Mouse (Mus musculus): ENCODE measurements around the gene Fhit. TPM values are rescaled to one million over a fixed set of nuclear protein-coding genes. Genes with fewer than 3 reads are reported as not detected.

Fhit gene
- polyA plus RNA-seq, 1 experiment, result 3.7 TPM

GRCm38 (mm10) chr14:10658219-10658618, 503.6 kb downstream of the Fhit start:
- H3K27ac ChIP-seq (ENCODE audit: insufficient read depth, low read depth, low read length), result peak overlapping the region; percentile 64
- WGBS, result 27% methylated on average over 1 of the region's 1 CpGs
- TF ChIP-seq POLR2A (IDR thresholded peaks at IDR 0.05; ENCODE audit: low read depth, low read length), result no peak
- TF ChIP-seq CTCF (IDR thresholded peaks at IDR 0.05; ENCODE audit: extremely low read depth, insufficient read length, insufficient replicate concordance, low read depth, low read length), result no peak
- H3K4me1 ChIP-seq (ENCODE audit: control insufficient read depth, insufficient read depth, insufficient read length, low read length), result peaks cover 10% of the 10 kb centered on the region; the same call in 1 of the 2 replicates
- no peaks in the 10 kb centered on the region for H3K36me3 ChIP-seq (ENCODE audit: control insufficient read depth, insufficient read depth, low read length)
- H3K27me3 ChIP-seq (ENCODE audit: control insufficient read depth, insufficient read depth, low read length), result no peaks in the 10 kb centered on the region
- no peak overlapping the region for H3K4me3 ChIP-seq (ENCODE audit: low read depth, low read length)

- no peaks in the 10 kb centered on the region for H3K36me3 ChIP-seq (ENCODE audit: control insufficient read depth, insufficient read depth, low read length)
- 70% methylated on average over 3 of the region's 3 CpGs for WGBS
- TF ChIP-seq CTCF (IDR thresholded peaks at IDR 0.05; ENCODE audit: extremely low read depth, insufficient read length, insufficient replicate concordance, low read depth, low read length) (no peak), POLR2A (IDR thresholded peaks at IDR 0.05; ENCODE audit: low read depth, low read length) (no peak)
- no peaks in the 10 kb centered on the region for H3K27me3 ChIP-seq (ENCODE audit: control insufficient read depth, insufficient read depth, low read length)
- no peak overlapping the region for H3K27ac ChIP-seq (ENCODE audit: insufficient read depth, low read depth, low read length)
- peaks cover 10% of the 10 kb centered on the region; the same call in 1 of the 2 replicates for H3K4me1 ChIP-seq (ENCODE audit: control insufficient read depth, insufficient read depth, insufficient read length, low read length)
- H3K4me3 ChIP-seq (ENCODE audit: low read depth, low read length), result no peak overlapping the region
Measured at GRCm38 (mm10) chr14:10657364-10657763, 504.5 kb downstream of the Fhit start.

- no peak for TF ChIP-seq CTCF (IDR thresholded peaks at IDR 0.05; ENCODE audit: extremely low read depth, insufficient read length, insufficient replicate concordance, low read depth, low read length)
- no peak for TF ChIP-seq POLR2A (IDR thresholded peaks at IDR 0.05; ENCODE audit: low read depth, low read length)
- Histone ChIP-seq H3K27me3 (ENCODE audit: control insufficient read depth, insufficient read depth, low read length) (no peaks in the 10 kb centered on the region), H3K36me3 (ENCODE audit: control insufficient read depth, insufficient read depth, low read length) (no peaks in the 10 kb centered on the region), H3K27ac (ENCODE audit: insufficient read depth, low read depth, low read length) (no peak overlapping the region), H3K4me3 (ENCODE audit: low read depth, low read length) (no peak overlapping the region), H3K4me1 (ENCODE audit: control insufficient read depth, insufficient read depth, insufficient read length, low read length) (peaks cover 10% of the 10 kb centered on the region; the same call in 1 of the 2 replicates)
- WGBS, result 41% methylated on average over 3 of the region's 3 CpGs
Measured at GRCm38 (mm10) chr14:10655842-10656241, 506.0 kb downstream of the Fhit start.

GRCm38 (mm10) chr14:10647832-10648231, 514.0 kb downstream of the Fhit start:
- no peak overlapping the region for H3K27ac ChIP-seq (ENCODE audit: insufficient read depth, low read depth, low read length)
- no peaks in the 10 kb centered on the region for H3K27me3 ChIP-seq (ENCODE audit: control insufficient read depth, insufficient read depth, low read length)
- TF ChIP-seq POLR2A (IDR thresholded peaks at IDR 0.05; ENCODE audit: low read depth, low read length), result no peak
- no peak for TF ChIP-seq CTCF (IDR thresholded peaks at IDR 0.05; ENCODE audit: extremely low read depth, insufficient read length, insufficient replicate concordance, low read depth, low read length)
- no peaks in the 10 kb centered on the region for H3K4me1 ChIP-seq (ENCODE audit: control insufficient read depth, insufficient read depth, insufficient read length, low read length)
- no peak overlapping the region for H3K4me3 ChIP-seq (ENCODE audit: low read depth, low read length)
- H3K36me3 ChIP-seq (ENCODE audit: control insufficient read depth, insufficient read depth, low read length), result no peaks in the 10 kb centered on the region

GRCm38 (mm10) chr14:10631783-10632182, 530.1 kb downstream of the Fhit start:
- Histone ChIP-seq H3K27ac (ENCODE audit: insufficient read depth, low read depth, low read length) (no peak overlapping the region), H3K27me3 (ENCODE audit: control insufficient read depth, insufficient read depth, low read length) (no peaks in the 10 kb centered on the region), H3K4me3 (ENCODE audit: low read depth, low read length) (no peak overlapping the region), H3K4me1 (ENCODE audit: control insufficient read depth, insufficient read depth, insufficient read length, low read length) (no peaks in the 10 kb centered on the region), H3K36me3 (ENCODE audit: control insufficient read depth, insufficient read depth, low read length) (no peaks in the 10 kb centered on the region)
- WGBS, result 71% methylated on average over 3 of the region's 3 CpGs
- TF ChIP-seq POLR2A (IDR thresholded peaks at IDR 0.05; ENCODE audit: low read depth, low read length), result no peak
- TF ChIP-seq CTCF (IDR thresholded peaks at IDR 0.05; ENCODE audit: extremely low read depth, insufficient read length, insufficient replicate concordance, low read depth, low read length), result no peak

GRCm38 (mm10) chr14:10630831-10631360, 530.9 kb downstream of the Fhit start:
- Histone ChIP-seq H3K27ac (ENCODE audit: insufficient read depth, low read depth, low read length) (no peak overlapping the region), H3K4me1 (ENCODE audit: control insufficient read depth, insufficient read depth, insufficient read length, low read length) (no peaks in the 10 kb centered on the region), H3K36me3 (ENCODE audit: control insufficient read depth, insufficient read depth, low read length) (no peaks in the 10 kb centered on the region), H3K27me3 (ENCODE audit: control insufficient read depth, insufficient read depth, low read length) (no peaks in the 10 kb centered on the region), H3K4me3 (ENCODE audit: low read depth, low read length) (no peak overlapping the region)
- TF ChIP-seq CTCF (IDR thresholded peaks at IDR 0.05; ENCODE audit: extremely low read depth, insufficient read length, insufficient replicate concordance, low read depth, low read length), result no peak
- no peak for TF ChIP-seq POLR2A (IDR thresholded peaks at IDR 0.05; ENCODE audit: low read depth, low read length)
- 87% methylated on average over 2 of the region's 2 CpGs for WGBS

- Histone ChIP-seq H3K4me1 (ENCODE audit: control insufficient read depth, insufficient read depth, insufficient read length, low read length) (no peaks in the 10 kb centered on the region), H3K4me3 (ENCODE audit: low read depth, low read length) (no peak overlapping the region), H3K27ac (ENCODE audit: insufficient read depth, low read depth, low read length) (no peak overlapping the region), H3K36me3 (ENCODE audit: control insufficient read depth, insufficient read depth, low read length) (no peaks in the 10 kb centered on the region), H3K27me3 (ENCODE audit: control insufficient read depth, insufficient read depth, low read length) (no peaks in the 10 kb centered on the region)
- 63% methylated on average over 5 of the region's 5 CpGs for WGBS
- no peak for TF ChIP-seq POLR2A (IDR thresholded peaks at IDR 0.05; ENCODE audit: low read depth, low read length)
- TF ChIP-seq CTCF (IDR thresholded peaks at IDR 0.05; ENCODE audit: extremely low read depth, insufficient read length, insufficient replicate concordance, low read depth, low read length), result no peak
Measured at GRCm38 (mm10) chr14:10593467-10593866, 568.4 kb downstream of the Fhit start.

All from small intestine, adult 2 months (tissue).